Mouse (Mus musculus): ENCODE measurements around the gene Phactr3. TPM values are rescaled to one million over a fixed set of nuclear protein-coding genes. Genes with fewer than 3 reads are reported as not detected.
"Not testable (repeated sequence)": the region's sequence is repeated elsewhere in the genome, so short reads cannot be mapped to it uniquely, and the experiment has no call there.

The Phactr3 gene
- polyA plus RNA-seq, 1 experiment from 2014 or later: 0.16 TPM

DNA sequence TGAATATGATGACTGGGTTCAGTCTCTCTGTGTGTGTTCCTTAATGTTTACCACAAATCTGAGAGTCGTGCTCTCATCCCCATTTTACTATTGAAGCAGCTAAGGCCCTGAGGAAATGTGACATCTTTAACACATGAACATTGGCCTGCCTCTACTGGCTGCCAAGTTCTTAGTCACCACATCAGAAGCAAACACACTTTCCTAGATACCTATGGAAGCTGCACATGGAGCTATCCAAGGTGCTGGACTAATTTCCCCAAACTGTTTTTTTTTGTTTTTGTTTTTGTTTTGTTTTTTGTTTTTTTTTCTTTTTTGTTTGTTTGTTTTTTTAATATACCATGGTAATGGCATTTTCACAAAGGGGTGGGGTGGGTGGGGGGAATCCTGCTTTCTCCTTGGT, 211.2 kb downstream of the Phactr3 start:
- 27% methylated on average over 1 of the region's 1 CpGs for WGBS (ENCODE audit: insufficient replicate concordance)
- Histone ChIP-seq H3K9ac (no peak overlapping the region), H3K4me2 (no peak overlapping the region), H3K4me3 (replicated peaks) (no peak overlapping the region), H3K27ac (replicated peaks) (no peak overlapping the region), H3K4me1 (replicated peaks) (no peaks in the 10 kb centered on the region), H3K36me3 (replicated peaks) (no peaks in the 10 kb centered on the region), H3K27me3 (no peaks in the 10 kb centered on the region), H3K9me3 (replicated peaks) (no peaks in the 10 kb centered on the region)
- ATAC-seq (ENCODE audit: insufficient read depth): no peak

DNA sequence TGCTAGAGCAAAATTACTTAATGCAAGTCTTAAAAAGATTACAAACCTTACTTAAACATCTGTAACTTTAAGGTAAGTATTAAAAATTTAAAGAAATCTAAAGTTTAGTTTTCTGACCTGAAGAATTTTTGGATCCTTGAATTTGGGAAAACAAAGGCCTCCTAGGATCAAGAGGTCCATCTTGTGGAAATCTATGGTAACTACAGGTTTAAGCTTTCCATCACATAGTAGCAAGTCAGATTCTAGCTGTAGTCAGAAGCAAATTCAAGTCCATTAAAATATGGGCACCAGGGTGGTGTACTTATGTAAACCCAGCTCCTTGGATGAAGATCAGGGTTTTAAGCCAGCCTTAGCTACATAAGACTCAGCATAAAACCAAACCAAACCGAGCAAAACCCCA, 219.1 kb downstream of the Phactr3 start:
- no peak overlapping the region for H3K4me2 ChIP-seq
- ATAC-seq (ENCODE audit: insufficient read depth): no peak

DNA sequence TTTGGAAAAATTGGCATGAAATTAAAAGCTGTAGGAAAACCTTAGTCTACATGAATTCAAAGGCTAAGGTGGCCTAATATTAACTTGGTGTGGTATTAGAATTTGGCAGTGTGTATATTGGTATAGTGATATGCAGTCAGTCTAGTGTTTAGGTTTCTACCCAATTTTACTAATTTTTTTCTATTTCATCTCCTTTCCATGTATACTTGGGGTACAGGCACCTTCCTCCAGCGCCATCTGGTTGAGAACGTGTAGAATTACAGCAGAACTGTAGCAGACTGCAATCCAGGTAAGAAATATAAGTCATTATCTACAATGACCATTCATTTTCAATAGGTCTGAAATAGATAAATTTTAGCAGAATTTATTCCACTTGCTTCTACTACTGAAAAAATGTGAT, 220.3 kb downstream of the Phactr3 start:
- H3K4me3 ChIP-seq (replicated peaks): no peak overlapping the region
- H3K36me3 ChIP-seq (replicated peaks): no peaks in the 10 kb centered on the region
- no peak overlapping the region for H3K9ac ChIP-seq
- no peaks in the 10 kb centered on the region for H3K9me3 ChIP-seq (replicated peaks)
- no peaks in the 10 kb centered on the region for H3K4me1 ChIP-seq (replicated peaks)
- no peak for ATAC-seq (ENCODE audit: insufficient read depth)
- no peaks in the 10 kb centered on the region for H3K27me3 ChIP-seq
- no peak overlapping the region for H3K27ac ChIP-seq (replicated peaks)
- WGBS (ENCODE audit: insufficient replicate concordance): 0% methylated on average over 2 of the region's 2 CpGs
- no peak overlapping the region for H3K4me2 ChIP-seq

More for the DNA sequence above, 219.1 kb downstream of the Phactr3 start:
- Histone ChIP-seq H3K4me1 (replicated peaks) (no peaks in the 10 kb centered on the region), H3K9me3 (replicated peaks) (no peaks in the 10 kb centered on the region), H3K9ac (no peak overlapping the region), H3K27ac (replicated peaks) (no peak overlapping the region), H3K4me3 (replicated peaks) (no peak overlapping the region), H3K27me3 (no peaks in the 10 kb centered on the region), H3K36me3 (replicated peaks) (no peaks in the 10 kb centered on the region)
- WGBS (ENCODE audit: insufficient replicate concordance): 16% methylated on average over 1 of the region's 1 CpGs

GRCm38 (mm10) chr2:178342105-178342504, 223.3 kb downstream of the Phactr3 start:
- ATAC-seq (ENCODE audit: insufficient read depth); H3K4me1 ChIP-seq (replicated peaks); H3K9me3 ChIP-seq (replicated peaks); H3K4me3 ChIP-seq (replicated peaks); H3K27ac ChIP-seq (replicated peaks); H3K27me3 ChIP-seq; H3K9ac ChIP-seq; H3K36me3 ChIP-seq (replicated peaks); H3K4me2 ChIP-seq: not testable (repeated sequence)

DNA sequence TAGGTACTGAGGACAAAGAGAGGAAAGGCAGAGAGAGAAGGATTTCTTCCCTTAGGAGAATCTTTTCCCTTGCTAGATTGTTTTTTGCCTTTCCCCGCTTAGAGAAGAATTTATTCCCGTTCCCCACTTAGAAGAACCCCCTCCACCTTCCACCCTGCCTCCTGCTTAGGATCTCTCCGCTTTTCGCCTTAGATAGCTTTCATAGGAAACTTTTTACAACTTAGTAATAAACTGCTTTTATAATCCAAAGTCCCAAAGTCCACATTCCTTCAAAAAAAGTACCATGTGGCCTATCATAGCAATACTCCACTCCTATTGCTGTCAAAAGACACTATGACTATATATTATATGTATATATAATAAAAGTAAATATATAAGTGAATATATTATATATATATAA, 223.8 kb downstream of the Phactr3 start:
- Histone ChIP-seq H3K9ac (no peak overlapping the region), H3K4me2 (no peak overlapping the region), H3K27me3 (no peaks in the 10 kb centered on the region), H3K9me3 (replicated peaks) (no peaks in the 10 kb centered on the region), H3K27ac (replicated peaks) (no peak overlapping the region), H3K4me3 (replicated peaks) (no peak overlapping the region), H3K36me3 (replicated peaks) (no peaks in the 10 kb centered on the region), H3K4me1 (replicated peaks) (no peaks in the 10 kb centered on the region)
- 47% methylated on average over 4 of the region's 4 CpGs for WGBS (ENCODE audit: insufficient replicate concordance)
- ATAC-seq (ENCODE audit: insufficient read depth): no peak

Other genes with a start within 250 kb of the Phactr3 start
- 0.97 and 1.2 TPM in 2 replicates for gene Gm14327, start 221.9 kb upstream of the Phactr3 start, polyA plus RNA-seq (2015; fragmentation: Nextera tagmentation; extraction: Ambion mirVana)
- 0.22 and 0.33 TPM in 2 replicates for gene Zfp972, start 193.4 kb upstream of the Phactr3 start, polyA plus RNA-seq (2015; fragmentation: Nextera tagmentation; extraction: Ambion mirVana)
- 4.2 and 4.3 TPM in 2 replicates for gene Gm14326, start 161.7 kb upstream of the Phactr3 start, polyA plus RNA-seq (2015; fragmentation: Nextera tagmentation; extraction: Ambion mirVana)
- 3.2 TPM in 2 replicates for gene Zfp971, start 95.7 kb upstream of the Phactr3 start, polyA plus RNA-seq (2015; fragmentation: Nextera tagmentation; extraction: Ambion mirVana)
- 3.3 and 3.7 TPM in 2 replicates for gene Zfp931, start 40.5 kb upstream of the Phactr3 start, polyA plus RNA-seq (2015; fragmentation: Nextera tagmentation; extraction: Ambion mirVana)

Data from liver, embryonic 15.5 days (tissue).